Mouse (Mus musculus) C2C12 (cell line): ENCODE measurements around the gene Galntl6.

Source experiments
- CEBPB ChIP-seq: IDR thresholded peaks from one replicate; pipeline ENCODE4 v1.6.1; 2011; ENCODE audit warnings: low read depth, mild to moderate bottlenecking, control low read depth, moderate library complexity
- CTCF ChIP-seq: IDR thresholded peaks from one replicate; pipeline ENCODE4 v1.5.1; 2011; ENCODE audit not compliant: control insufficient read depth, insufficient read depth, insufficient read length
- FOSL1 ChIP-seq: IDR thresholded peaks from one replicate; pipeline ENCODE4 v1.8.0; 2011; ENCODE audit warnings: mild to moderate bottlenecking, low read length; ENCODE audit not compliant: poor library complexity, insufficient read depth, severe bottlenecking
- MYOD1 ChIP-seq: IDR thresholded peaks from one replicate; pipeline ENCODE4 v1.6.1; 2011; ENCODE audit warnings: low read depth; ENCODE audit not compliant: control insufficient read depth, insufficient read length
- MYOG ChIP-seq: IDR thresholded peaks from one replicate; pipeline ENCODE4 v1.6.1; 2011; ENCODE audit not compliant: control insufficient read depth, insufficient read length; ENCODE audit errors: extremely low read depth
- USF1 ChIP-seq: IDR thresholded peaks from one replicate; pipeline ENCODE4 v1.6.1; 2011; ENCODE audit warnings: low read depth, mild to moderate bottlenecking, control low read depth, moderate library complexity

DNA sequence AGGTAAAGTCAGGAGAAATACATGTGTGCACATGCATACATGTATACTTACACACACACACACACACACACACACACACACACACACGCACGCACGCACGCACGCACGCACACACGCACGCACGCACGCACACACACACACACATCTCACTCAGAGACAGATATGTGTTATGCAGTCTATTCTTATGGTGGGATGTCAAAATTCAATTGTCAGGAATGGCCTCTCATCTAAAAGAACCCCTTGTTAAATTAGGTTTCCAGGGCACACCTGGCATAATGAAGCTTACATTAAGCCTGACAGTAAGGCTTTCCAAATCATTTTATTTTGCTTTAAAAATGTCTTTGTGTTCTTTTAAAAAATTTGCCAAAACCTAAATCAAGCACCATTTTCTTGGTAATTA lies 540.5 kb downstream of the Galntl6 start:
- no peak for TF ChIP-seq MYOD1
- no peak for TF ChIP-seq CTCF
- no peak for TF ChIP-seq FOSL1
- TF ChIP-seq USF1 = no peak
- TF ChIP-seq MYOG = no peak
- TF ChIP-seq CEBPB = no peak
